Mouse (Mus musculus): ENCODE results near the gene Ap2a1. TPM values are rescaled to one million over a fixed set of nuclear protein-coding genes. Genes with fewer than 3 reads are reported as not detected.

Ap2a1 gene
- polyA plus RNA-seq, 2 experiments = 67.6 to 69.6 TPM

DNA sequence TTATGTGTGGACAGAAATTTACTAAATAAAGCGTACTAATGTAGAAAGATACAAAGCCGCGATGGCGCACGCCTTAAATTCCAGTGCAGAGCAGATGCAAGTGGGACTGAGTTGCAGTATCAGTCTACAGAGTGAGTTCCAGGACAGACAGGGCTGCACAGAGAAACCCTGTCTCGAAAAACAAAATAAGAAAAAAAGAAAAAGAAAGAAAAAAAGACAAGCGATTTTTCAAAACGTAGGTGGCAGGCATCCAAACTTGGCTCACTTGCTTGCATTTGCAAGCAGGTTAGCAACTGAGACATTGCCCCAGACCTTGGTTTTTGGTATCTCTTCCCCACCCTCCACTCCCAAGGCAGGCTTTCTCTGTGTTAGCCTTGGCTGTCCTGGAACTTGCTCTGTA is 36.1 kb downstream of the Ap2a1 start:
- no peak for DNase-seq (ENCODE audit: low read depth in 3 of 3, low spot score in 3 of 3)
- H3K27me3 ChIP-seq (ENCODE audit: control insufficient read depth, insufficient read depth, low read length) = no peaks in the 10 kb centered on the region
- H3K9me3 ChIP-seq (ENCODE audit: control insufficient read depth, low read length) = no peaks in the 10 kb centered on the region
- H3K36me3 ChIP-seq (replicated peaks; ENCODE audit: control insufficient read depth, insufficient read depth, low read depth) = no peaks in the 10 kb centered on the region; the same call in 1 of the 2 replicates
- no peak overlapping the region for H3K27ac ChIP-seq
- no peak for ATAC-seq (ENCODE audit: insufficient read depth)
- H3K4me2 ChIP-seq (ENCODE audit: low read depth) = peak overlapping the region; percentile 88
- peak overlapping the region in 1 of 2 experiments; percentile 78; a peak in 2 of 4 replicates for H3K4me3 ChIP-seq (ENCODE audit: insufficient read depth in 1 of 2, low read depth in 2 of 2, low read length in 2 of 2)
- peaks cover 17 to 29% of the 10 kb centered on the region in 2 experiments for H3K4me1 ChIP-seq (replicated peaks; ENCODE audit: control insufficient read depth in 2 of 2, insufficient read depth in 2 of 2, low read length in 1 of 2)
- H3K9ac ChIP-seq (replicated peaks) = no peak overlapping the region; the same call in 1 of the 2 replicates
- no peak for TF ChIP-seq EP300 (IDR thresholded peaks at IDR 0.05; ENCODE audit: low read depth)
- TF ChIP-seq CTCF (IDR thresholded peaks at IDR 0.05; ENCODE audit: low read depth) = no peak
- WGBS (ENCODE audit: insufficient replicate concordance) = 42% methylated on average over 8 of the region's 8 CpGs

DNA sequence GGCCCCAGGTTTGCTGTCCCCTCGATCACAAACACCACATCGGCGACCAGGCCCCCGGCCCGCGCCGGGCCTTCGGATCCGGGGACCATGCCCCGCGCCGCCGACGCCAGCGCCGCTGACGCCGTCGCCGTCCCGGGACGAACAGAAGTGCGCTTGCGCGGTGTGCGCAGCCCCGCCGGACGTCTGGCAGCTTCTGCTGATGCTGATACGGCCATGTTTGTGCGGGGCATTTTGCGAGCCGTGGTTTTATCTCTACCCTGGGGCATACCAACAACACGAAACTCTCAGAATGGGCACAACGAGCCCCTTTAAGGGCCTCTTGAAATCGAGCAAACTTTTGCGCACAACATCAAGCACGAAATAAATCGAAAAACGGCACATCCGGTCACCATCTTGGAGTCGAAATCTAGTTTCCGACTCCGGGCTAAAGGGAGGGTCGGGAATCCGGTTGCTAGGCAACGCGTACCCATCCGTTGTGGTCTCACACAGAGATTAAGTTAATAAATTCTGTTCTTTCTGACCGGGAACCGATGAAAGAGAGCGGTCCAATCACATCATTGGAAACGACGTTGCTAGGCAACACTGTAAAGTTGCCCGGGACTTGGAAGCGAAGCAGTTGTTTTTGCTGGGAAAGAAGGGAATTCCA is 36.9 kb downstream of the Ap2a1 start, which contains the start of gene Med25:
Gene Med25 (minus strand): TSS at position 437 of the 646 bp plus-strand sequence.
- no peak for TF ChIP-seq CTCF (IDR thresholded peaks at IDR 0.05; ENCODE audit: low read depth)
- TF ChIP-seq EP300 (IDR thresholded peaks at IDR 0.05; ENCODE audit: low read depth) = no peak
- Histone ChIP-seq H3K4me1 (replicated peaks; ENCODE audit: control insufficient read depth in 2 of 2, insufficient read depth in 2 of 2, low read length in 1 of 2) (peaks cover 17 to 29% of the 10 kb centered on the region in 2 experiments), H3K4me3 (ENCODE audit: insufficient read depth in 1 of 2, low read depth in 2 of 2, low read length in 2 of 2) (peak within 1 kb of the TSS; percentile 78 to 89), H3K9me3 (ENCODE audit: control insufficient read depth, low read length) (no peaks in the 10 kb centered on the region), H3K36me3 (replicated peaks; ENCODE audit: control insufficient read depth, insufficient read depth, low read depth) (no peaks in the 10 kb centered on the region; the same call in 1 of the 2 replicates), H3K27ac (peak within 1 kb of the TSS; percentile 93), H3K27me3 (ENCODE audit: control insufficient read depth, insufficient read depth, low read length) (no peaks in the 10 kb centered on the region), H3K4me2 (ENCODE audit: low read depth) (peak within 1 kb of the TSS; percentile 88), H3K9ac (replicated peaks) (peak within 1 kb of the TSS; percentile 74)
- under 1% methylated on average over 56 of the region's 56 CpGs for WGBS (ENCODE audit: insufficient replicate concordance)
- DNase-seq (ENCODE audit: low read depth in 3 of 3, low spot score in 3 of 3) (peak; percentile 72 to 75 (median 74)), ATAC-seq (ENCODE audit: insufficient read depth) (peak; percentile 77)

DNA sequence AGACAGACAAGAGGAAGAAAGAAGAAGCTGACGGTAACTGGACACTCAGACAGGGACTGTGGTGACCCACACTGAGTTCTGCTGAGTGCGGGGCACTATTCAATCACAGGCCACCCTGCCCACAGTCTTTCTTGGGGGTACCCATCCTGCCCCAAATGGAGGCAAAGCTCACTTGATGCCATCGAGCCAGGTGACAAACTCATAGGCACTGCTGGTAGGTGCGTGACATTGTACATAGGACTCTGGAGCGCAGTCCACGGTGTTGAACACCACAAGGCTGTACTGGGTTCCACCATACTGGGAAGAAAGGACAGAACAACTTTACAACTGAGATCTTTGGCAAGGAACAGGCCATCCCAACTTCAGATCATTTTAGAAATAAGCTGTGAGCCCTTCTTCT is 37.7 kb downstream of the Ap2a1 start:
- no peak for TF ChIP-seq CTCF (IDR thresholded peaks at IDR 0.05; ENCODE audit: low read depth)
- TF ChIP-seq EP300 (IDR thresholded peaks at IDR 0.05; ENCODE audit: low read depth) = no peak
- Histone ChIP-seq H3K9ac (replicated peaks) (peak overlapping the region; percentile 74), H3K27me3 (ENCODE audit: control insufficient read depth, insufficient read depth, low read length) (no peaks in the 10 kb centered on the region), H3K4me3 (ENCODE audit: insufficient read depth in 1 of 2, low read depth in 2 of 2, low read length in 2 of 2) (peak overlapping the region; percentile 78 to 89), H3K4me2 (ENCODE audit: low read depth) (peak overlapping the region; percentile 88), H3K27ac (peak overlapping the region; percentile 93), H3K4me1 (replicated peaks; ENCODE audit: control insufficient read depth in 2 of 2, insufficient read depth in 2 of 2, low read length in 1 of 2) (peaks cover 17 to 25% of the 10 kb centered on the region in 2 experiments), H3K9me3 (ENCODE audit: control insufficient read depth, low read length) (no peaks in the 10 kb centered on the region), H3K36me3 (replicated peaks; ENCODE audit: control insufficient read depth, insufficient read depth, low read depth) (no peaks in the 10 kb centered on the region; the same call in 1 of the 2 replicates)
- WGBS (ENCODE audit: insufficient replicate concordance) = 18% methylated on average over 6 of the region's 6 CpGs
- peak; percentile 30 for ATAC-seq (ENCODE audit: insufficient read depth)
- no peak for DNase-seq (ENCODE audit: low read depth in 3 of 3, low spot score in 3 of 3)

DNA sequence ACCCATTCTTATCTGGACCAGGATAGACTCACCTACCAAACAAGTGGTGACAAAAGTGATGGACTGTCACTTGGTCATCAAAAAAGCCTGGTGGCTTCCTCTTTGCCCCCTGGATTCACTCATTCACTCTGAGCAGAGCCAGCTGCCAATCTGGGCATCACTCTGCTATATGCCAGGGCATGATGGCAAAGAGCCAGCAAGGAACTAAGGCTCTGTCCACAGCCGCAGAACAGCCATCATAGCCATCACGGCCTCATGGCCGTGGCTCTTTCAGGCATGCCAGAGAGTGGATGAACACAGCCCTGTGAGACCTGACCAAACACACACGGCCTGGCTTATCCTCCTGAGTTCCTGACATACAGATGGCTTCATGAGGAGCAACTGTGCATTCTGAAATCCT is 38.6 kb downstream of the Ap2a1 start:
- 77% methylated on average over 4 of the region's 4 CpGs for WGBS (ENCODE audit: insufficient replicate concordance)
- Histone ChIP-seq H3K9ac (replicated peaks) (no peak overlapping the region), H3K27ac (no peak overlapping the region), H3K9me3 (ENCODE audit: control insufficient read depth, low read length) (no peaks in the 10 kb centered on the region), H3K36me3 (replicated peaks; ENCODE audit: control insufficient read depth, insufficient read depth, low read depth) (no peaks in the 10 kb centered on the region; the same call in 1 of the 2 replicates), H3K4me2 (ENCODE audit: low read depth) (peak overlapping the region; percentile 88), H3K4me3 (ENCODE audit: insufficient read depth in 1 of 2, low read depth in 2 of 2, low read length in 2 of 2) (peak overlapping the region; percentile 78 to 89; a peak in 3 of 4 replicates), H3K4me1 (replicated peaks; ENCODE audit: control insufficient read depth in 2 of 2, insufficient read depth in 2 of 2, low read length in 1 of 2) (peaks cover 17 to 23% of the 10 kb centered on the region in 2 experiments), H3K27me3 (ENCODE audit: control insufficient read depth, insufficient read depth, low read length) (no peaks in the 10 kb centered on the region)
- TF ChIP-seq CTCF (IDR thresholded peaks at IDR 0.05; ENCODE audit: low read depth) = no peak
- no peak for TF ChIP-seq EP300 (IDR thresholded peaks at IDR 0.05; ENCODE audit: low read depth)
- ATAC-seq (ENCODE audit: insufficient read depth) = no peak
- no peak for DNase-seq (ENCODE audit: low read depth in 3 of 3, low spot score in 3 of 3)

DNA sequence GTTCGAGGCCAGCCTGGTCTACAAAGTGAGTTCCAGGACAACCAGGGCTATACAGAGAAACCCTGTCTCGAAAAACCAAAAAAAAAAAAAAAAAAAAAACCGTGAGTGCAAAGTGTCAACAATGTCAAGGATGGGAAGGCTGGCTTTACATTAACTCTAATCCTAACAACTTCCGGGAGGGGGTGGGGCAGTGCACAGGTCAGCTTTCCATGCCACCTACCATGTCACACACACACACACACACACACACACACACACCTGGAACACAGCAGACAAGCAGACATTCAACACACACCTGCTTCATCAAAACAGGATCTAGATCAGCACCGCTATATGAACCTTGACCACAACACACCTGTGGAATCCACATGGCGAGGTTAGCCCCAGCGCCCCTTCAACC is 39.1 kb downstream of the Ap2a1 start:
- no peaks in the 10 kb centered on the region for H3K9me3 ChIP-seq (ENCODE audit: control insufficient read depth, low read length)
- no peaks in the 10 kb centered on the region; the same call in 1 of the 2 replicates for H3K36me3 ChIP-seq (replicated peaks; ENCODE audit: control insufficient read depth, insufficient read depth, low read depth)
- peaks cover 11 to 17% of the 10 kb centered on the region in 2 experiments for H3K4me1 ChIP-seq (replicated peaks; ENCODE audit: control insufficient read depth in 2 of 2, insufficient read depth in 2 of 2, low read length in 1 of 2)
- no peak overlapping the region for H3K27ac ChIP-seq
- TF ChIP-seq CTCF (IDR thresholded peaks at IDR 0.05; ENCODE audit: low read depth) (no peak), EP300 (IDR thresholded peaks at IDR 0.05; ENCODE audit: low read depth) (no peak)
- DNase-seq (ENCODE audit: low read depth in 3 of 3, low spot score in 3 of 3) (no peak), ATAC-seq (ENCODE audit: insufficient read depth) (no peak)
- H3K4me2 ChIP-seq (ENCODE audit: low read depth) = peak overlapping the region; percentile 88
- H3K4me3 ChIP-seq (ENCODE audit: insufficient read depth in 1 of 2, low read depth in 2 of 2, low read length in 2 of 2) = no peak overlapping the region
- 79% methylated on average over 6 of the region's 7 CpGs for WGBS (ENCODE audit: insufficient replicate concordance)
- no peaks in the 10 kb centered on the region for H3K27me3 ChIP-seq (ENCODE audit: control insufficient read depth, insufficient read depth, low read length)
- H3K9ac ChIP-seq (replicated peaks) = no peak overlapping the region

Data from liver, embryonic 14.5 days (tissue).